Mouse (Mus musculus) forebrain, embryonic 12.5 days (tissue): ENCODE data around the gene Akt3. TPM values are rescaled to one million over a fixed set of nuclear protein-coding genes. Genes with fewer than 3 reads are reported as not detected.

Source experiments
- ATAC-seq: fragments of 200-750 bp; cut with Nextera tagmentation; 2 replicates; pipeline ENCODE4 v1.8.0; 2017; ENCODE audit warnings: moderate TSS enrichment; ENCODE audit not compliant: low FRiP score
- H3K27ac ChIP-seq: fragments of 300-500 bp; sonication (generic); 2 replicates; pipeline ENCODE4 v1.5.1; 2016; ENCODE audit warnings: mild to moderate bottlenecking
- H3K27me3 ChIP-seq: fragments of 300-500 bp; sonication (generic); 2 replicates; pipeline ENCODE4 v1.6.1; 2016; ENCODE audit warnings: mild to moderate bottlenecking
- H3K36me3 ChIP-seq: fragments of 300-500 bp; sonication (generic); replicated peaks from 2 replicates; pipeline ENCODE4 v1.6.1; 2016; ENCODE audit warnings: mild to moderate bottlenecking
- H3K4me1 ChIP-seq: fragments of 300-500 bp; sonication (generic); 2 replicates; pipeline ENCODE4 v1.6.1; 2016
- H3K4me2 ChIP-seq: fragments of 300-500 bp; sonication (generic); 2 replicates; pipeline ENCODE4 v1.6.1; 2016; ENCODE audit warnings: mild to moderate bottlenecking, moderate library complexity
- H3K4me3 ChIP-seq: fragments of 300-500 bp; sonication (generic); replicated peaks from 2 replicates; pipeline ENCODE4 v1.5.1; 2016; ENCODE audit warnings: mild to moderate bottlenecking
- H3K9ac ChIP-seq: fragments of 300-500 bp; sonication (generic); 2 replicates; pipeline ENCODE4 v1.6.1; 2016; ENCODE audit warnings: mild to moderate bottlenecking
- H3K9me3 ChIP-seq: fragments of 300-500 bp; sonication (generic); 2 replicates; pipeline ENCODE4 v1.6.1; 2016
- WGBS: fragments of 180-500 bp; shearing (Covaris S2); methylation state at CpG from one replicate; pipeline ENCODE4 v1.1.7; 2016; 5-methylcytosine and 5-hydroxymethylcytosine counted together
- polyA plus RNA-seq: library from polyadenylated mRNA; unstranded; fragments of >200 nt; fragmentation: Nextera tagmentation; extraction: Ambion mirVana; gene quantifications from 2 replicates; pipeline ENCODE4 v1.2.1, GENCODE M21; 2016

The Akt3 gene
- polyA plus RNA-seq, 1 experiment from 2014 or later = 24.5 TPM

DNA sequence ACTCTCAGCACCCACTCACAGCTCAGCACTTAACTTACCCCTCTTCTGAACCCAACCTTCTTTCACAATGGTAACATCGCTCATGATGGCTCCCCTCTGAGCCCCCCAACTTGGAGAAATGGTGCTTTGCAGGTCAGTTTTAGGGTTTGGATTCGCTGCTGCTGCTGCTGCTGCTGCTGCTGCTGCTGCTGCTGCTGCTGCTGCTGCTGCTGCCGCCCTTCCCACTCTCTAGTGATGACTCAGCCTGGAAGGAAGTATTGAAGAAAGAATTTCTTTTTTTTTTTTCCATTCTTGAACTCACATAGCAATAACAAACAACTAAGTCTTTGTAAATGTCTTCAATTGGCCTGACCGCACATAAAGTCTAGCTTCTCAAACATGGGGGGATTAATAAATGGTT is 9.4 kb downstream of the Akt3 start:
- no peak overlapping the region for H3K4me3 ChIP-seq
- H3K27ac ChIP-seq = no peak overlapping the region
- no peak for ATAC-seq
- no peaks in the 10 kb centered on the region for H3K9me3 ChIP-seq
- peaks cover 4% of the 10 kb centered on the region for H3K4me1 ChIP-seq
- H3K27me3 ChIP-seq = no peaks in the 10 kb centered on the region
- H3K9ac ChIP-seq = no peak overlapping the region
- 50% methylated on average over 4 of the region's 4 CpGs for WGBS
- H3K4me2 ChIP-seq = no peak overlapping the region
- H3K36me3 ChIP-seq = no peaks in the 10 kb centered on the region

DNA sequence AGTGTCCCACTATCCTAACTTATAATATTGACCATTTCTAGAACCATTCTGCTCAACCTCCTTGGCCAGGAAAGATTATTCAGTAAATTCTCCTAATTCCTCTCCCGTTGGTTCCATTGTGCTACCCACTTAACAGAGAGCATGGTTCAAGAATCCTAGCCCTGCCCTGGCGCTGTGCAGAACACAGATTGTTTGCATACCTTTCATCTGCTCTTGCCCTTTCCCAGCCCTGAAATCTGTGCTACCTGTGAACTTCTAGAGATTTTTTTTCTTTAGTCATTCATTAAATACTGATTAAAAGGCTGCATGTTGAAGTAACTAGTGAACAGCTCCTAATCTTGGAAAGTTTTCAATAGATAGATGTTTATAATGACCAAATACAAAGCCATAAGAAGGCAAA is 19.6 kb downstream of the Akt3 start:
- Histone ChIP-seq H3K4me2 (no peak overlapping the region), H3K27ac (no peak overlapping the region), H3K27me3 (no peaks in the 10 kb centered on the region), H3K9me3 (no peaks in the 10 kb centered on the region), H3K4me3 (no peak overlapping the region), H3K4me1 (no peaks in the 10 kb centered on the region), H3K36me3 (0 out of 2 replicates have a peak, but pooled peaks cover 7% of the 10 kb centered on the region), H3K9ac (no peak overlapping the region)
- 63% methylated on average over 2 of the region's 2 CpGs for WGBS
- no peak for ATAC-seq

DNA sequence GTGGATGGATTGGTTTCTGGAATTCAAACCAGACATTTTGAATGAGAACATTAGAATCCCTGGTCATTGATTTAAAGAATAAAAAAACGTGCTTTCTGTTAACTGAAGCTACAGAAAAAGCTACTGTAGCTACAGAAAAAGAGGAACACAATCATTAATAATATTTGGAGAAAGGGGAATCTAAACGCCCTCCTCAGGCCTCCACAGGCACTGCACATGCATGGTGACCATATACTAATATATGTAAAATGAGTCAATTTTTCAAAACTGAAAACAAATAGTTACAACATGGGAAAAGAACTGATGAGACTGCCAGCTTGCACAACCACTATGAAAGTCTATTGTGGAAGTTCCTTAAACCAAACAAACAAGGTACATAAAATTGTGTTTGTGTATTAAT is 21.3 kb downstream of the Akt3 start:
- H3K27me3 ChIP-seq = no peaks in the 10 kb centered on the region
- H3K4me3 ChIP-seq = no peak overlapping the region
- H3K27ac ChIP-seq = no peak overlapping the region
- no peak overlapping the region for H3K4me2 ChIP-seq
- 65% methylated on average over 2 of the region's 2 CpGs for WGBS
- no peaks in the 10 kb centered on the region for H3K4me1 ChIP-seq
- H3K9ac ChIP-seq = no peak overlapping the region
- no peaks in the 10 kb centered on the region for H3K9me3 ChIP-seq
- ATAC-seq = no peak
- H3K36me3 ChIP-seq = 0 out of 2 replicates have a peak, but pooled peaks cover 7% of the 10 kb centered on the region

DNA sequence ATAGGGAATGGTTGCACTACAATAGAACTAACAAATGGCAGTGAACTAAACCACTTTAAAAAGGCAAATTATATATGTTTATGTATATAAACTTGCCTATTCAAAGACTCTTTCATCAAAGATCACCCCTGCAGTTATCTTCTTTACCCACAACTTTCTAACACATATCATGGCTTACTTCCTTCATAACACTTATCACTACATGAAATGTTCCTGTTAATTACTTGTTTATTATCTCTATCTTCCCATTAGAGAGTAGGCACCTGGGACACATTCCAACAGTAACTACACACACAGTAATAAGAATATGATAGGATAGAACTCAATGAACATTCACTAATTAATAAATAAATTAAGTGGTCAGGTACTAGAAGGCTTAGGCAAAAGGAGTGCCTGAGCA is 21.8 kb downstream of the Akt3 start:
- no peak overlapping the region for H3K4me3 ChIP-seq
- H3K27me3 ChIP-seq = no peaks in the 10 kb centered on the region
- no peaks in the 10 kb centered on the region for H3K4me1 ChIP-seq
- H3K36me3 ChIP-seq = 0 out of 2 replicates have a peak, but pooled peaks cover 7% of the 10 kb centered on the region
- no peak overlapping the region for H3K9ac ChIP-seq
- no peak overlapping the region for H3K27ac ChIP-seq
- H3K4me2 ChIP-seq = no peak overlapping the region
- ATAC-seq = no peak
- H3K9me3 ChIP-seq = no peaks in the 10 kb centered on the region

DNA sequence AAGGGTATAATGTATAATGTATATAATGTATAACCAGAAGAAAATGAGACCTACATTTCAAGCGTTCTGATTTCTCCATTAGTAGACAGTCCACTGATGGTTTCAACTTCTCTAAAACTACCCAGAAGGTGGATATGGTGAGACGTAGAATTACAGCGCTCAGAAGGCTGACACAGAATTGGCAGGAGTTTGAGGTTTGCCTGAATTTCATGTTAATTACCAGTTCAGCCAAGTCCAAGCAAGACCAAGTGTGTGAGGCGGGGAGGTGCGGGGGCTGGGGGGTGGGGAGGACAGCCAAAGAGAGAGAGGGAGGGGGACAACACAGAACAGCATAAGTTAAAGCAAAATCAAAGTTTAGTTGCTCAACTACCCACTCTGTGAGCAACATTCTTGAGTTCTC is 23.5 kb downstream of the Akt3 start:
- Histone ChIP-seq H3K27ac (no peak overlapping the region), H3K9me3 (no peaks in the 10 kb centered on the region), H3K36me3 (peaks cover 7% of the 10 kb centered on the region; the same call in 1 of the 2 replicates), H3K4me3 (no peak overlapping the region), H3K27me3 (no peaks in the 10 kb centered on the region), H3K4me1 (no peaks in the 10 kb centered on the region), H3K9ac (no peak overlapping the region), H3K4me2 (no peak overlapping the region)
- ATAC-seq = no peak
- WGBS = 88% methylated on average over 5 of the region's 5 CpGs

GRCm38 (mm10) chr1:177231122-177231521 is 26.9 kb downstream of the Akt3 start:
- no peak overlapping the region for H3K4me2 ChIP-seq
- H3K36me3 ChIP-seq = peaks cover 11% of the 10 kb centered on the region; the same call in 1 of the 2 replicates
- H3K27me3 ChIP-seq = no peaks in the 10 kb centered on the region
- no peak overlapping the region for H3K27ac ChIP-seq
- no peak overlapping the region for H3K4me3 ChIP-seq
- H3K9ac ChIP-seq = no peak overlapping the region
- no peaks in the 10 kb centered on the region for H3K4me1 ChIP-seq
- no peak for ATAC-seq
- no peaks in the 10 kb centered on the region for H3K9me3 ChIP-seq

DNA sequence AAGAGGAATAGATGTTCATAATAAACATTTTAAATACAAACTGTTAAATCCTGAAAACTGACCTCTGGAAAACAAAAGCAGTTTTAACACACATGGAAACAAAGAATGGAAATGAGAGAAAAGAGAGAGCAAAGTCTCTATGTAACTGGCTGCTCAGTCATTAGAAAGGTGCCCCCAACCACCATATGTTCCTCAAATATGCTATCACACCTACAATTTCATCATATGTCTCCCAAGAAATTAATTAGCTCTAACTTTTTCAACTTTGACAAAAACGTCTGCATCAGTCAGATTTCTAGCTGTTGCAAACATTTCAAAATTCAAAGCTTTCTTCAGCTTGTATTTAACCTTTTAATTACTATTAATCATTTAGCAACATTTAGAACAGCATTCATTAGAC is 59.0 kb downstream of the Akt3 start:
- Histone ChIP-seq H3K9me3 (no peaks in the 10 kb centered on the region), H3K4me1 (peaks cover 8% of the 10 kb centered on the region), H3K36me3 (no peaks in the 10 kb centered on the region), H3K9ac (no peak overlapping the region), H3K27ac (no peak overlapping the region), H3K27me3 (no peaks in the 10 kb centered on the region), H3K4me3 (no peak overlapping the region), H3K4me2 (no peak overlapping the region)
- WGBS = 60% methylated on average over 1 of the region's 1 CpGs
- ATAC-seq = no peak

DNA sequence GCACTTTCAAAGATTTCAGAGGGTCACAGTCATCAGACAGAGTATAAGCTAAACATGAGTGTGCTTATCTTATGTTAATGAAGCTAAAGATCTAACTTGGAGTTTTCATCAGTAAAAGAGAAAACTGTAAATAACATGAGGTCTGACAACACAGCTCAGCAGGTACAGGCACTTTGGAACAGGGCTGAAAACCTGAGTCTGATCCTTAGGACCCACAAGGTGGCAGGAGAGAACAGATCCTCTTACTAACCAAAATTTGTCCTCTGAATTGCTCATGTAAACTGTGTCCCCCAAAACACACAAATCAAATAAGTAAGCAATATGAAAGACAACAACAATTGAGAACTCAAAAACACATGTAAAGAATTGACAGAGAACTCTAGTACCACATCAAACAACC is 62.8 kb downstream of the Akt3 start:
- no peaks in the 10 kb centered on the region for H3K27me3 ChIP-seq
- no peak for ATAC-seq
- H3K9ac ChIP-seq = no peak overlapping the region
- no peak overlapping the region for H3K4me2 ChIP-seq
- no peak overlapping the region for H3K27ac ChIP-seq
- peaks cover 18% of the 10 kb centered on the region for H3K4me1 ChIP-seq
- H3K4me3 ChIP-seq = no peak overlapping the region
- no peaks in the 10 kb centered on the region for H3K36me3 ChIP-seq
- H3K9me3 ChIP-seq = no peaks in the 10 kb centered on the region

- Histone ChIP-seq H3K9ac (no peak overlapping the region), H3K36me3 (no peaks in the 10 kb centered on the region), H3K27ac (no peak overlapping the region), H3K9me3 (no peaks in the 10 kb centered on the region), H3K4me1 (peaks cover 18% of the 10 kb centered on the region), H3K4me2 (no peak overlapping the region), H3K27me3 (no peaks in the 10 kb centered on the region), H3K4me3 (no peak overlapping the region)
- WGBS = 57% methylated on average over 1 of the region's 1 CpGs
- ATAC-seq = no peak
These were observed 63.7 kb downstream of the Akt3 start for GRCm38 (mm10) chr1:177194324-177194723.

GRCm38 (mm10) chr1:177191623-177192022 is 66.4 kb downstream of the Akt3 start:
- no peak overlapping the region for H3K27ac ChIP-seq
- H3K9ac ChIP-seq = no peak overlapping the region
- H3K9me3 ChIP-seq = no peaks in the 10 kb centered on the region
- no peak for ATAC-seq
- WGBS = 20% methylated on average over 3 of the region's 3 CpGs
- H3K36me3 ChIP-seq = no peaks in the 10 kb centered on the region
- H3K4me1 ChIP-seq = peaks cover 23% of the 10 kb centered on the region
- no peak overlapping the region for H3K4me2 ChIP-seq
- no peaks in the 10 kb centered on the region for H3K27me3 ChIP-seq
- no peak overlapping the region for H3K4me3 ChIP-seq

DNA sequence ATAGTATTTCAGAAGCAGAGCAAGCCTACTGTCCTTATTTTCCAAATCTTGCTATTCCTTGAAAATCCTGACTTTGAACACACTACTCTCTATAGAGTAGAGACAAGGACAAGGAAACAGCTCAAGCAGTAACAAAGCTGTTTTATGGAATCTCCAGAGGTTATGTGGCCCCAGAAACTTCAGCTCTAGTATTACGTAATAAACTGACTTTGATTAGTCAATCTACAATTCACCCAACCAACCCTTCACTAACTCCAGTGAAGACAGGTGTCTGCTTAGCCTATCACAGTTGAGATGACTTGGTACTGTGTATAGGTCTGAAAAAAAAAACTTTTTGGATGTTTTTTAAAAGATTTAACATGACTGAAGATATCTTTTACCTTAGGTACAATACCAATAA is 67.6 kb downstream of the Akt3 start:
- H3K4me2 ChIP-seq = no peak overlapping the region
- no peak overlapping the region for H3K27ac ChIP-seq
- ATAC-seq = no peak
- 100% methylated on average over 1 of the region's 1 CpGs for WGBS
- H3K9me3 ChIP-seq = no peaks in the 10 kb centered on the region
- no peak overlapping the region for H3K9ac ChIP-seq
- H3K27me3 ChIP-seq = no peaks in the 10 kb centered on the region
- peaks cover 23% of the 10 kb centered on the region for H3K4me1 ChIP-seq
- no peaks in the 10 kb centered on the region for H3K36me3 ChIP-seq
- no peak overlapping the region for H3K4me3 ChIP-seq

DNA sequence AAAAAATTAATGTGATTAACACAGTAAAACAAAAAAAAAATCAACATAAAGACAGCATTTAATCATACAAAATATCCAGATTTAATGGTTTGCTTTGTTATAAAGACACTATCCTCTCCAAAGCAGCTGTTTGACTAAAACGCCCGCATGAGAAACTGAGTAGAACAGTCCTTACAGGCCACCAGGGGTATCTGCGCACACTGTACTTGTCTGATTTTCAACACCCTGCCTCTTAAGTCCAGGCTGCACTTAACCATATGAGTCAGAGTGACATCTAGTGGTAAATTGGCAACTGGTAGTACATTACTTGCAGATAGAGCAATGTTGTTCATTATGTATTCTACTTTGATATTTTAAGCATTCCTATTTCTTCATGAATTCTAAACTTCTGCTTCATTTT is 69.3 kb downstream of the Akt3 start:
- H3K4me2 ChIP-seq = no peak overlapping the region
- 24% methylated on average over 3 of the region's 3 CpGs for WGBS

DNA sequence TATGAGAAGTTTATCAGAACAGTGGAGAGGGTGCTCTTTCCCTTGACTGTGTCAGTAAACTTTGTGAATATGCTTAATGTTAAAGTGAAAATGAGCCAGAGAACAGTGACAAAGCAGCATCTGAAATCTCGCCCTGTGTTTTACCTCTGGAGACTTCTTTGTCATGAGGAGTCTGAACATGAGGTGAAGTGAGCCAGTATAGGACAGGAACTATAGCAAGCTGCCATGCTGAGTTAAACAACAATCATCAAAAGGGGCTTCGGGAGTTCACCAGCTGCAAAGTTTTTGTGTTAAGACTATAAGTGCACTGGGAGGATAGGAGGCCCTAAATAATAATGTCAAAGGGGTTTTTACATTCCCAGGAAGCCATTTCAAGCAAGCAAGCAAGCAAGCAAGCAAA is 71.3 kb downstream of the Akt3 start:
- no peak overlapping the region for H3K9ac ChIP-seq
- no peak overlapping the region for H3K4me3 ChIP-seq
- H3K9me3 ChIP-seq = no peaks in the 10 kb centered on the region
- H3K27ac ChIP-seq = peak overlapping the region; percentile 9; the same call in 1 of the 2 replicates
- H3K4me1 ChIP-seq = peaks cover 7% of the 10 kb centered on the region
- H3K36me3 ChIP-seq = 0 out of 2 replicates have a peak, but pooled peaks cover 4% of the 10 kb centered on the region
- no peak for ATAC-seq
- no peak overlapping the region for H3K4me2 ChIP-seq
- WGBS = 16% methylated on average over 2 of the region's 2 CpGs
- no peaks in the 10 kb centered on the region for H3K27me3 ChIP-seq

More for the DNA sequence above, 69.3 kb downstream of the Akt3 start:
- peak; percentile 90 for ATAC-seq
- Histone ChIP-seq H3K27ac (no peak overlapping the region), H3K9me3 (no peaks in the 10 kb centered on the region), H3K4me1 (peaks cover 20% of the 10 kb centered on the region), H3K9ac (no peak overlapping the region), H3K4me3 (no peak overlapping the region), H3K36me3 (0 out of 2 replicates have a peak, but pooled peaks cover 4% of the 10 kb centered on the region), H3K27me3 (no peaks in the 10 kb centered on the region)
